Mouse (Mus musculus) pancreas, adult 10 weeks (tissue): ENCODE results near the gene Ikzf3. TPM values are rescaled to one million over a fixed set of nuclear protein-coding genes. Genes with fewer than 3 reads are reported as not detected.

Experiments
- polyA plus RNA-seq: library from polyadenylated mRNA; stranded (reverse); fragments of 350-450 nt; fragmentation: Illumina TruSeq; extraction: RNeasy Lipid Tissue Mini Kit (QIAGEN cat#74804); gene quantifications from one replicate; pipeline ENCODE4 v1.2.3, GENCODE M21; 2015; ENCODE audit warnings: low read depth, low replicate concordance; ENCODE audit not compliant: insufficient read depth

Gene Ikzf3
- polyA plus RNA-seq = 1.4 TPM

GRCm38 (mm10) chr11:98545711-98546231 lies at the start of gene Ikzf3:
Gene Ikzf3 (minus strand): TSS chr11:98546031.

GRCm38 (mm10) chr11:98586892-98587563 lies 41.2 kb upstream of the Ikzf3 start, which contains the start of gene Ormdl3:
Gene Ormdl3 (minus strand): TSS chr11:98587368.

DNA sequence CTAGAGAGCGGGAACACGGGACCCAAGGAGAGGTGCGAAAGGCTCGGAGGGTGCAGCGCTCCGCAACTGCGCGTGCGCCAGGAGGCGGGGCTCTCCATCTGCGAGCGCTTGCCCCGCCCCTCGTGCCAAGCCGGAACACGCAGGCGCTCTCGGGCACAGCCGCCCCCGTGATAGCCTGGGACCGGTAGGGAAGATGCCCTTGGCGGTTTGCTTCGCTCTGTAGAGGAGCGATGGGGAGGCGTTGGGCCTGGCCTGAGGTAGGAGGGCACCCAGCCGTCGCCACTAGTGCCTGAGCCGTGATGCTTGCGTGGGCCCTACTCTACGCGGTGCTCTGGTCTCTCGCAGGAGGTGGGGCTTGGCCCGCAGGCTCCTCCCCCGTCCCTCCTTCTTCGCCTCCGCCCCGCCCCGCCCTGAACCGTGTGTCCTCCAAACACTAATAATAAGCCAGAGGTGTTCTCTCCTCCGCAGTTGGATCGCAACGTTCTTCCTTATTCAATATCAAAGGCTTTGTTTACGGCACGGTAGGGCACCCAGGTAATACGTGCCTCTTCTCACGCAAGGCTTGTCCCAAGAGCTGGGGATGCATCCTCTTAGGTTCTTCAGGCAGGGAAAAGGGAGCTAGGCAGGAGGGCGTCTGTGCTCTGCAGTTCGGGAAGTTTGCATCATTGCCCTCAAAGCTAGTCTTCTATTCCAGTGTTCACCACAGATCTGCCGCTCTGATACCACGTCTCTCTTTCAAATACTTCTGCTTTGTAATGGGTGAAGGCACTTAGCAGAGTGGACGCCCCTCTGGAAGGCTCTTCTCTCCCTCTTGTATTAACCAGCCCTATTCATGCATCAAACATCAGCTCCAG lies 5.4 kb upstream of the Ikzf3 start, which contains the start of gene Zpbp2:
Gene Zpbp2 (plus strand): TSS at position 123 of the 854 bp plus-strand sequence.

DNA sequence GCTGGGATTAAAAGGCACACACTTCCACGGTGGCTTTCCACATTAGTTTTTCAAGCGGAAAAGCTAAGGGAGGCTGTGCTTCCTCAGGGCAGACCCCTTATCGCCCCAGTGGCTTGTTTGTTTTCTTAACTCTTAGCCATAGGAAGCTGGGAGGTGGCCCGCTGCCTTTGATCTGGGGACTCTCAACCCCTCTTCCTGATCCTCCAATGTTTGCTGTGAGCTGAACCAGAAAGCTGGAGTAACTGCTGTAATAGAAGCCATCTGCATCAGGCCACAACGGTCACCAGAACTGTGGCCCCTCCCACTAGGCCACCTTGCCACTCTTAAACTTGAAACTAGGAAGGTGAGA lies 99.6 kb downstream of the Ikzf3 start, which contains the start of gene Grb7:
Gene Grb7 (plus strand): TSS at position 182 of the 349 bp plus-strand sequence.

GRCm38 (mm10) chr11:98438331-98439158 lies 107.3 kb downstream of the Ikzf3 start, which contains the start of gene Mien1:
Gene Mien1 (minus strand): TSS chr11:98438991.

Other genes starting within 250 kb of the Ikzf3 start
- not detected for gene Neurod2, start 216.4 kb downstream of the Ikzf3 start, polyA plus RNA-seq
- 24.0 TPM for gene Ppp1r1b, start 197.6 kb downstream of the Ikzf3 start, polyA plus RNA-seq
- 10.4 TPM for gene Stard3, start 187.7 kb downstream of the Ikzf3 start, polyA plus RNA-seq
- gene Tcap, start 162.2 kb downstream of the Ikzf3 start, polyA plus RNA-seq = not detected
- not detected for gene Pnmt, start 159.6 kb downstream of the Ikzf3 start, polyA plus RNA-seq
- gene Pgap3, start 145.5 kb downstream of the Ikzf3 start, polyA plus RNA-seq = 1.7 TPM
- gene Erbb2, start 133.6 kb downstream of the Ikzf3 start, polyA plus RNA-seq = 2.3 TPM
- 33.4 TPM for gene Mien1, start 107.0 kb downstream of the Ikzf3 start, polyA plus RNA-seq
- 7.3 TPM for gene Grb7, start 99.6 kb downstream of the Ikzf3 start, polyA plus RNA-seq
- gene Zpbp2, start 5.1 kb upstream of the Ikzf3 start, polyA plus RNA-seq = not detected
- 17.3 TPM for gene Ormdl3, start 41.3 kb upstream of the Ikzf3 start, polyA plus RNA-seq
- gene Lrrc3c, start 52.3 kb upstream of the Ikzf3 start, polyA plus RNA-seq = not detected
- gene Gm12355, start 79.6 kb upstream of the Ikzf3 start, polyA plus RNA-seq = not detected
- gene Gsdma3, start 80.3 kb upstream of the Ikzf3 start, polyA plus RNA-seq = not detected
- gene Gsdma2, start 100.7 kb upstream of the Ikzf3 start, polyA plus RNA-seq = not detected
- not detected for gene Gsdma, start 118.3 kb upstream of the Ikzf3 start, polyA plus RNA-seq
- gene Psmd3, start 136.5 kb upstream of the Ikzf3 start, polyA plus RNA-seq = 21.3 TPM
- not detected for gene Csf3, start 155.2 kb upstream of the Ikzf3 start, polyA plus RNA-seq
- gene Med24, start 183.4 kb upstream of the Ikzf3 start, polyA plus RNA-seq = 10.4 TPM
- 21.8 TPM for gene Thra, start 194.6 kb upstream of the Ikzf3 start, polyA plus RNA-seq
- gene Nr1d1, start 229.3 kb upstream of the Ikzf3 start, polyA plus RNA-seq = 4.8 TPM
- gene Msl1, start 249.5 kb upstream of the Ikzf3 start, polyA plus RNA-seq = 15.9 TPM